ENCODE assay signal across 12 mouse cellular contexts in the genomic region with DNA sequence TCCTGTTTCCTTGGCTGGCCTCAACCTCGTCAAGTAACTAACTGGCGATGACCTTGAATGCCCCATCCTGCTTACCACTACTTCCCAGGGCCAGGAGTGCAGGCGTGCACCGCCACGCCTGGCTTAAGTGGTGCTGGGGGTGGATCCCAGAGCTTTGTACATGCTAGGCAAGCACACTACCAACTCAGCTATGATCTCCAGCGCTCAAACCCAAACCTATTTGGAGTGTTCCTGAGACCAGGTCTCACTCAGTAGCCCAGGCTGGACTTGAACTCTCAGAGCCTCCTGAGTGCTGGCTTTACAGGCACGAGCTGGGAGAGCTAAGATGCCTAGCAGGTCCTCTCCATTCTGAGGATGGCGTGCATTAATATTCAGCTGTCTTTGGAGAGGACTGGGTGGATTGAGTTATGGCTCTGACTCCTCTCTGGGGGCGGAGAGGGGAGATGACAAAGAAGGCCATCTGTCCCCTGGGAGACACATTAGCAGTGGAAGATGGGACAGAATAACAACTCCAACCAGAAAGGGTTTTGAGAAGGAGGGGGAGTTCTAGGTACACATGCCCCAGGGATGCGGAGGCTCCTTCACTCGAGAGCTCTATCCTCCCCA. TPM values are rescaled to one million over a fixed set of nuclear protein-coding genes. Genes with fewer than 3 reads are reported as not detected.
DNase-seq lines count a peak whose midpoint lies in the region; ATAC-seq and TF ChIP-seq lines count a peak whose summit lies in the region.
"Had no signal": no experiment of that assay in that cellular context is flagged by ENCODE, and none has a peak within 500 bp of the region (broad histone marks: within the 10 kb centered on the region; RNA-seq: fewer than 3 reads in every experiment).

No protein-coding gene starts in this region.

- no peaks in the 10 kb centered on the region for H3K27me3 ChIP-seq in hindbrain, embryonic 14.5 days (ENCODE audit: control insufficient read depth, insufficient read depth, low read length)
- no peaks in the 10 kb centered on the region for H3K27me3 ChIP-seq in hindbrain, embryonic 11.5 days (ENCODE audit: control insufficient read depth, insufficient read depth, low read length)
- H3K27me3 ChIP-seq in hindbrain, postnatal 0 days (ENCODE audit: insufficient read depth, low read length), result no peaks in the 10 kb centered on the region
- H3K27me3 ChIP-seq: forebrain, embryonic 12.5 days; limb, embryonic 12.5 days had no signal

- no peak for ATAC-seq in hindbrain, embryonic 14.5 days (ENCODE audit: low FRiP score)
- no peak for ATAC-seq in hindbrain, embryonic 11.5 days (ENCODE audit: low FRiP score)
- ATAC-seq in hindbrain, postnatal 0 days, result no peak

- H3K9ac ChIP-seq in hindbrain, embryonic 14.5 days, result 0 out of 2 replicates have a peak overlapping the region, but pooled peaks have one; percentile 4
- H3K9ac ChIP-seq in hindbrain, embryonic 11.5 days (ENCODE audit: low read depth, low read length), result no peak overlapping the region
- H3K9ac ChIP-seq in hindbrain, postnatal 0 days (replicated peaks; ENCODE audit: low read length), result no peak overlapping the region
- H3K9ac ChIP-seq: forebrain, embryonic 12.5 days; limb, embryonic 12.5 days had no signal

- no peak for TF ChIP-seq CTCF in hindbrain, postnatal 0 days (IDR thresholded peaks at IDR 0.05; ENCODE audit: low read depth)

- 79% methylated on average over 11 of the region's 11 CpGs for WGBS in hindbrain, embryonic 14.5 days
- WGBS in hindbrain, embryonic 11.5 days, result 84% methylated on average over 11 of the region's 11 CpGs
- WGBS in hindbrain, postnatal 0 days, result 78% methylated on average over 11 of the region's 11 CpGs

- peaks cover 56% of the 10 kb centered on the region for H3K36me3 ChIP-seq in hindbrain, embryonic 14.5 days (replicated peaks; ENCODE audit: control insufficient read depth, insufficient read depth)
- H3K36me3 ChIP-seq in hindbrain, embryonic 11.5 days (ENCODE audit: control insufficient read depth, insufficient read depth, low read length), result 0 out of 2 replicates have a peak, but pooled peaks cover under 1% of the 10 kb centered on the region
- peaks cover 10% of the 10 kb centered on the region; the same call in 1 of the 2 replicates for H3K36me3 ChIP-seq in hindbrain, postnatal 0 days (ENCODE audit: insufficient read depth, low read length)

- H3K4me3 ChIP-seq in hindbrain, embryonic 14.5 days (replicated peaks; ENCODE audit: low read length), result no peak overlapping the region
- no peak overlapping the region for H3K4me3 ChIP-seq in hindbrain, embryonic 11.5 days (ENCODE audit: low read depth, low read length)
- H3K4me3 ChIP-seq in hindbrain, postnatal 0 days (ENCODE audit: low read length), result no peak overlapping the region
- H3K4me3 ChIP-seq: forebrain, embryonic 12.5 days; limb, embryonic 12.5 days had no signal

- H3K4me2 ChIP-seq in hindbrain, embryonic 14.5 days (replicated peaks), result no peak overlapping the region
- H3K4me2 ChIP-seq in hindbrain, embryonic 11.5 days (replicated peaks; ENCODE audit: low read depth, low read length), result no peak overlapping the region
- no peak overlapping the region for H3K4me2 ChIP-seq in hindbrain, postnatal 0 days (ENCODE audit: low read depth, low read length)
- H3K4me2 ChIP-seq: forebrain, embryonic 12.5 days had no signal

- DNase-seq in hindbrain, embryonic 14.5 days (ENCODE audit: low spot score), result no peak
- no peak for DNase-seq in hindbrain, embryonic 11.5 days (ENCODE audit: low spot score)
- DNase-seq in lung, postnatal 36 days, result peak; percentile 29
- DNase-seq in lung, postnatal 14 days, result no peak
- DNase-seq in hindbrain, postnatal 0 days (ENCODE audit: low spot score), result no peak
- DNase-seq in yolk sac, embryonic 10.5 days (ENCODE audit: low spot score), result peak; percentile 1
- no peak for DNase-seq in layer of hippocampus, postnatal 36 days
- DNase-seq: kidney, postnatal 25 days; right cerebral cortex, postnatal 4 days had no signal

- H3K9me3 ChIP-seq in hindbrain, embryonic 14.5 days (ENCODE audit: control insufficient read depth, low read length), result no peaks in the 10 kb centered on the region
- H3K9me3 ChIP-seq in hindbrain, embryonic 11.5 days (ENCODE audit: control insufficient read depth, low read length), result no peaks in the 10 kb centered on the region
- no peaks in the 10 kb centered on the region for H3K9me3 ChIP-seq in hindbrain, postnatal 0 days (ENCODE audit: low read length)
- H3K9me3 ChIP-seq: forebrain, embryonic 12.5 days; limb, embryonic 12.5 days had no signal

- 0 out of 2 replicates have a peak overlapping the region, but pooled peaks have one; percentile 24 for H3K27ac ChIP-seq in hindbrain, embryonic 14.5 days
- H3K27ac ChIP-seq in hindbrain, embryonic 11.5 days (ENCODE audit: low read depth, low read length), result no peak overlapping the region
- peak overlapping the region; percentile 36; the same call in 1 of the 2 replicates for H3K27ac ChIP-seq in hindbrain, postnatal 0 days

- H3K4me1 ChIP-seq in hindbrain, embryonic 14.5 days (replicated peaks; ENCODE audit: control insufficient read depth, insufficient read depth, low read length), result peaks cover 18% of the 10 kb centered on the region
- H3K4me1 ChIP-seq in hindbrain, embryonic 11.5 days (replicated peaks; ENCODE audit: control insufficient read depth, insufficient read depth, low read length), result 0 out of 2 replicates have a peak, but pooled peaks cover 8% of the 10 kb centered on the region
- peaks cover 9% of the 10 kb centered on the region for H3K4me1 ChIP-seq in hindbrain, postnatal 0 days (ENCODE audit: insufficient read depth, low read length)

RNA-seq across cellular contexts. Expression of a gene that starts 2.1 kb away (rescaled TPM):
- polyA plus RNA-seq in hindbrain, embryonic 14.5 days (2014; fragmentation: Nextera tagmentation; extraction: Ambion mirVana), result 223 and 231 TPM in 2 replicates
- 143 and 158 TPM in 2 replicates for polyA plus RNA-seq in hindbrain, embryonic 11.5 days (2014; fragmentation: Nextera tagmentation; extraction: Ambion mirVana)
- total RNA-seq in hindbrain, postnatal 0 days (2014; rRNA removed), result 233 and 240 TPM in 2 replicates
- polyA plus RNA-seq in hindbrain, postnatal 0 days (2015; fragmentation: Nextera tagmentation; extraction: Ambion mirVana), result 170 and 185 TPM in 2 replicates
- 100 to 1,000 TPM; 238 TPM for total RNA-seq in layer of hippocampus, postnatal 36 days (2021)

RNA-seq across cellular contexts. Expression of a gene that starts 7.7 kb away (rescaled TPM):
- 23.5 and 25.5 TPM in 2 replicates for polyA plus RNA-seq in hindbrain, embryonic 14.5 days (2014; fragmentation: Nextera tagmentation; extraction: Ambion mirVana)
- 30.1 and 32.0 TPM in 2 replicates for polyA plus RNA-seq in hindbrain, embryonic 11.5 days (2014; fragmentation: Nextera tagmentation; extraction: Ambion mirVana)
- total RNA-seq in hindbrain, postnatal 0 days (2014; rRNA removed), result 61.0 and 65.4 TPM in 2 replicates
- 20.3 and 21.6 TPM in 2 replicates for polyA plus RNA-seq in hindbrain, postnatal 0 days (2015; fragmentation: Nextera tagmentation; extraction: Ambion mirVana)
- 100 to 1,000 TPM; 359 to 363 TPM for total RNA-seq in layer of hippocampus, postnatal 36 days (2021)
- total RNA-seq: neutrophil, adult 5-6 weeks had no signal

RNA-seq across cellular contexts. Expression of a gene that starts 13.8 kb away (rescaled TPM):
- polyA plus RNA-seq in hindbrain, embryonic 14.5 days (2014; fragmentation: Nextera tagmentation; extraction: Ambion mirVana), result 16.8 and 17.1 TPM in 2 replicates
- polyA plus RNA-seq in hindbrain, embryonic 11.5 days (2014; fragmentation: Nextera tagmentation; extraction: Ambion mirVana), result 11.8 and 12.9 TPM in 2 replicates
- total RNA-seq in hindbrain, postnatal 0 days (2014; rRNA removed), result 18.3 and 22.8 TPM in 2 replicates
- 19.9 and 20.2 TPM in 2 replicates for polyA plus RNA-seq in hindbrain, postnatal 0 days (2015; fragmentation: Nextera tagmentation; extraction: Ambion mirVana)
- total RNA-seq in layer of hippocampus, postnatal 36 days (2021), result 10 to 100 TPM; 91.1 to 95.7 TPM

RNA-seq across cellular contexts. Expression of a gene that starts 17.2 kb away (rescaled TPM):
- 0.94 and 0.99 TPM in 2 replicates for polyA plus RNA-seq in hindbrain, embryonic 14.5 days (2014; fragmentation: Nextera tagmentation; extraction: Ambion mirVana)
- polyA plus RNA-seq in hindbrain, embryonic 11.5 days (2014; fragmentation: Nextera tagmentation; extraction: Ambion mirVana), result 0.73 and 0.96 TPM in 2 replicates
- total RNA-seq in hindbrain, postnatal 0 days (2014; rRNA removed), result 0.31 TPM in 1 of 2 replicates, not detected in the other
- polyA plus RNA-seq in hindbrain, postnatal 0 days (2015; fragmentation: Nextera tagmentation; extraction: Ambion mirVana), result 0.79 and 1.1 TPM in 2 replicates
- 10 to 100 TPM; 15.6 to 27.2 TPM for total RNA-seq in layer of hippocampus, postnatal 36 days (2021)

RNA-seq across cellular contexts. Expression of a gene that starts 32.6 kb away (rescaled TPM):
- polyA plus RNA-seq in hindbrain, embryonic 14.5 days (2014; fragmentation: Nextera tagmentation; extraction: Ambion mirVana), result 73.7 and 79.1 TPM in 2 replicates
- polyA plus RNA-seq in hindbrain, embryonic 11.5 days (2014; fragmentation: Nextera tagmentation; extraction: Ambion mirVana), result 10.4 and 12.4 TPM in 2 replicates
- total RNA-seq in hindbrain, postnatal 0 days (2014; rRNA removed), result 111 and 112 TPM in 2 replicates
- 56.7 and 65.3 TPM in 2 replicates for polyA plus RNA-seq in hindbrain, postnatal 0 days (2015; fragmentation: Nextera tagmentation; extraction: Ambion mirVana)
- total RNA-seq in layer of hippocampus, postnatal 36 days (2021), result 100 to 1,000 TPM; 115 to 123 TPM

Comparison
In these comparisons a context has a peak if more than half of its experiments do, and no peak if none do; other contexts are left out.
1. DNase-seq: peak in lung, postnatal 36 days (single experiment) and yolk sac, embryonic 10.5 days (single experiment); none in hindbrain, embryonic 14.5 days (single experiment), hindbrain, embryonic 11.5 days (single experiment), lung, postnatal 14 days (single experiment), hindbrain, postnatal 0 days (single experiment) and layer of hippocampus, postnatal 36 days (0 of 2).